Mouse (Mus musculus) adrenal gland, adult 10 weeks (tissue): Measurements from ENCODE around the gene Cutal. TPM values are rescaled to one million over a fixed set of nuclear protein-coding genes. Genes with fewer than 3 reads are reported as not detected.

Source experiments
- polyA plus RNA-seq: library from polyadenylated mRNA; stranded (reverse); fragments of 350-450 nt; fragmentation: Illumina TruSeq; extraction: RNeasy Lipid Tissue Mini Kit (QIAGEN cat#74804); gene quantifications from one replicate; pipeline ENCODE4 v1.2.3, GENCODE M21; 2014; ENCODE audit warnings: low read depth, low replicate concordance

Gene Cutal
- polyA plus RNA-seq = not detected

GRCm38 (mm10) chr2:34874271-34874670 is at the start of gene Cutal:
Gene Cutal (plus strand): TSS chr2:34874396.

GRCm38 (mm10) chr2:34825827-34826459 is 48.3 kb upstream of the Cutal start, which contains the start of gene Fbxw2:
Gene Fbxw2 (minus strand): TSS chr2:34826311.

GRCm38 (mm10) chr2:34832766-34833457 is 41.3 kb upstream of the Cutal start, which contains the start of gene Gm34653:
Gene Gm34653 (plus strand): TSS chr2:34833007.

GRCm38 (mm10) chr2:34874816-34875345 is 685 bp downstream of the Cutal start, which contains the start of gene Psmd5:
Gene Psmd5 (minus strand): TSS chr2:34874968.

GRCm38 (mm10) chr2:34913218-34914068 is 39.2 kb downstream of the Cutal start, which contains the start of gene Phf19:
Gene Phf19 (minus strand): TSS chr2:34914026.

Other genes starting within 250 kb of the Cutal start
- gene Gapvd1, start 119.2 kb upstream of the Cutal start, polyA plus RNA-seq = 63.2 TPM
- gene Hspa5, start 102.4 kb upstream of the Cutal start, polyA plus RNA-seq = 1,305 TPM
- 9.6 TPM for gene Rabepk, start 74.5 kb upstream of the Cutal start, polyA plus RNA-seq
- 127 TPM for gene Fbxw2, start 48.1 kb upstream of the Cutal start, polyA plus RNA-seq
- gene Gm34653, start 41.4 kb upstream of the Cutal start, polyA plus RNA-seq = not detected
- gene Psmd5, start 572 bp downstream of the Cutal start, polyA plus RNA-seq = 72.4 TPM
- gene Phf19, start 39.6 kb downstream of the Cutal start, polyA plus RNA-seq = 2.0 TPM
- 1.7 TPM for gene Traf1, start 87.4 kb downstream of the Cutal start, polyA plus RNA-seq
- 1.3 TPM for gene Hc, start 187.0 kb downstream of the Cutal start, polyA plus RNA-seq
- 0.93 TPM for gene AI182371, start 227.1 kb downstream of the Cutal start, polyA plus RNA-seq
- gene Cntrl, start 235.1 kb downstream of the Cutal start, polyA plus RNA-seq = 32.0 TPM